Mouse (Mus musculus): ENCODE data around the gene Myh7. TPM values are rescaled to one million over a fixed set of nuclear protein-coding genes. Genes with fewer than 3 reads are reported as not detected.
A peak's percentile ranks its signal among the peaks of the same experiment; 100 is the strongest.
"Not testable (repeated sequence)": the region's sequence is repeated elsewhere in the genome, so short reads cannot be mapped to it uniquely, and the experiment has no call there.

Gene Myh7
- total RNA-seq (2021), result 1,000 to 10,000 TPM; 1,842 to 1,858 TPM

DNA sequence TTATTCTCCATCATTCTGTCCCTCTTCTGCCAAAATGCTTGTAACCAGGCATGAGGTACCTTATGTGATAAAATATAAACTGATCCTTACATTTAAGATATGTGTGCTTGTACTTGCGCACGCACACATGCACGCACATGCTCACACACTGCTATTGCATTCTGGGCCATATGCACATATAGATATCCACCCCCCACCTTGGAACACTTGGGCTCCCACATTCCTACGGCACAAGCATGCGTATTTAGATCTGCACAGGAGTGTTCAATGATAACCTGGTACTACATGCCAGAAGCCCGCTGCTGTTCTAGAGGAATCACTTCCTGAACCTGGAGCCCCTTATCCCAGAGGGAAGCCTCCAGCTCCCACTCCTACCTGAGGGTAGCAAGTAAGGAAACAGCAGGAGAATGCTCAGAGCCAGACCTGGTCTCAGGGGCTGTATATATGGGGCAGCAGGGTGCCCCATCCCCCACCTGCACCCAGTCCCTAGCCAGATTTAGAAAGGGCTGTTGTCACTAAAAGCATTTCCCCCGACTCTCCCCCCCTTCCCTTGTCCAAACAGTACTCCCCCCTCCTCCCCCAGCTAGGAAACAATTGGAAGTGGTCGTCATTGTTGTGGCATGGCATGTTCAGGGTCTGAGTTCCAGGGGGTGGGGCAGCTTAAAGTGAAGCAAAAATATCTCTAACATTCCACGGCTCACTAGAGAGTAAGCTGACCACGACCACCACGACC, at the start of gene Myh7:
TSS of gene Myh7 (minus strand) at position 491 of the 733 bp plus-strand sequence.
- intact Hi-C loops (cut with DNase I), result no loop called here
- DNase-seq, result peak in 1 of 2 experiments; percentile 45

DNA sequence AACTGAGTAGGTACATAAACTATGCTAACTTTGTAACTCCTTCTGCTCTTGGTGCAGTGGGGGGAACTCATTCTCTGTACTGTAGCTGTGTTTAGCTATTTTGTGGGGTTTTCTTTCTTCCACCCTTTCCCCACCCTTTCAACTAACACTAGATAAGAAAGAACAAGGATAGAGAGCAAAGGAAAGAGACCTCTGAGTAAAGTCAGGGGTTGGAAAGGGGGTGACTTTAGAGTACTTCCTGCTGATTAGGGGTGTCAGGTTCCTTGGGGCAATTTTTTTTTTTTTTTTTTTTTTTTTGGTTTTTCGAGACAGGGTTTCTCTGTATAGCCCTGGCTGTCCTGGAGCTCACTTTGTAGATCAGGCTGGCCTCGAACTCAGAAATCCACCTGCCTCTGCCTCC, 49.3 kb upstream of the Myh7 start:
- intact Hi-C loops (cut with DNase I); DNase-seq: not testable (repeated sequence)

DNA sequence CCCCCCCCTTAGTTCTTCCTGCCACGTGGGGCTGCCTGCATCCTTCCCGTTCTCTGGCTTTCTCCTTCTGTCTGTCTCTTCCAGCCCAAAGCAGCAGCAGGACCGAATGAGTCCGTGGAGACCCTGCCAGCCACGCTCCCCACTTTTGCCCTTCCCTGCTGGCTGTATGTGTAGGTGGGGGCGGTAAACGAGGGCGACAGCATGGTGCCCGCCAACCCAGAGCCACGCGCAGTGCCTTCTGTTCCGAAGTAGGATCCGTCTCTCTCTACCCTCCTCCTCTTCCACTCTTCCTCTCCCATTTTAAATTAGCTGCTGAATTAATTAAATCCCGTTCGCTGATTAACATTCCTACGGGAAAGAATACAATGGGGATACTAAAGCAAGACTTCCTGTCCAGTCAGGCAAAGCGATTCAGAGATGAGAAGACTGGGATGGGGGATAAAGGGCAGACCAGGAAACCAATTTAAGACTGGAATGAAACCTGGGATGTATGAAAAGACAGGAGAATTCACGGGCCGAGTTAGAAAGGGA, 38.3 kb upstream of the Myh7 start:
- intact Hi-C loops (cut with DNase I), result no loop called here
- DNase-seq, result no peak

DNA sequence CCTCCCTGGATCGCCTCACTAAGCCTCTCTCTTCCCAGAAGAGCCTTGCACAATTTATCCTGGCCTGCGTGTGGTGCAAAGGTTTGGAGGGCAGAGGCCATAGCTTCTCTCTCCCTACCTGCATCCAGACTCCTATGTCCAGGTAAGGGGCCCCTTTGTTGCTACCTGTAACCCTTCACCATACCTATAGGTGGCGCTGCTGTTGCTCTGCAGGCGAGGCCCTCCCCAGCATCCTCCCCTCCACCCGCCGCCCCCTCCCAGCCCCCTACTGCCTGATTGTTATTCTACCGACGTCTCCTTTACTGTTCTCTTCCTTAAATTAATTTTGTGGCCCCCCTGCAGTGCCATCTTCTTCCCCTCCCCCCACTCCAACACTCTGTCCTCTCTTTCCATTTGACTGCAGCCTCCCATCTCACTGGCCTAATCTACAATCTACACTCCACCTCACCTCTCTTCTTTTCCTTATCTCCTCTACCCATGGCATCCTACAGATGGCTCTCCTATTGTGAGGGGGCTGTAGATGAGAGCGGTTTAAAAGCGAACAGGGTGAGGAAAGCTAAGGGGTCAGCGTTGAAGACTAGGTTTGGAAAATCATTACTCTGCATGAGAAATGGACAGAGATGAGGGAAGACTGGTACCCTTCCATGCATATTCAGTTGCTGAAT, 34.7 kb upstream of the Myh7 start:
- intact Hi-C loops (cut with DNase I), result no loop called here
- no peak for DNase-seq

DNA sequence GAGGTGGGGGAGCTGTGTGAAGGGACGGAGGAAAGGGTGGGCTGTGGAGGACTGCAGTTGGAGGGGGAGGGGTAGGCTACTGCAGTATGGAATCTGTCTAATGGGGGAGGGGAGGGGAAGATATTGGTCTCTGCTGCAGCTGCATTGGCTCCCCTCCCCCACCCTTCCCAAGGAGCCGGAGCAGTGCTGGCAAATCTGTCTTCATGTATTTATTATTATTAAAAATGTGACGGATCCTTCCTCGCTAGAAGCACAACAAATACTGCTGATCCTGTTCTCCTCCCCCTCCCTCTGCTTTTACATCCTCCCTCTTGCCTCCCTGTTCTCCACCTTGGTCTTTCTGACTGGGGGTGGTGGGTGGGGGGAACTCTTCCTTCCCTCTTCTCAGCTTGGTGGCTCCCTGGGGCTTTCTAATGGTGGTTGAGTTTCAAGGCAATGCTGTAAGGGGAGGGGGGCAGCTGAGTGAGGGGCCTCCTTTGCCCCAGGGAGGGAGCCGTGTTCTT, 34.0 kb upstream of the Myh7 start:
- intact Hi-C loops (cut with DNase I), result no loop called here

DNA sequence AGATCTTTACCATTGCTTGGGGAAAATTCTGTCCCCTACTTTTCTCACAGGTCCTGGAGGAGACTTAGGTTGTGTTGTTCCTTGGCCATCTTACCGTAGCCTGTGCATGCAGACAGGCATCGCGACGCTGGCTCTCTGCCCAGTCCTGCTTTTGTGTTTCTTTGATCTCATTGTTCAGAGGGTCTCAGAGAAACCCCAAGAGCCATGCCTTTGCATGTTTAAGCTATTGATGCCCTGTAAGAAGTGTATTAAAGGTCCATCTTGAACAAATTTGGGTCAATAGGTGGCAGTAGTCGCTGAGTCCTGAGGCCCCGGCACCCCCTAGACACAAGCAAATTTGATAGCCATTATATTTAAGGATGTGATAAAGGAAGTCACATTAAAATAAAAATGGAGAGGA, 33.2 kb upstream of the Myh7 start:
- intact Hi-C loops (cut with DNase I), result no loop called here
- DNase-seq, result no peak

More for the DNA sequence above, 34.0 kb upstream of the Myh7 start:
- no peak for DNase-seq

DNA sequence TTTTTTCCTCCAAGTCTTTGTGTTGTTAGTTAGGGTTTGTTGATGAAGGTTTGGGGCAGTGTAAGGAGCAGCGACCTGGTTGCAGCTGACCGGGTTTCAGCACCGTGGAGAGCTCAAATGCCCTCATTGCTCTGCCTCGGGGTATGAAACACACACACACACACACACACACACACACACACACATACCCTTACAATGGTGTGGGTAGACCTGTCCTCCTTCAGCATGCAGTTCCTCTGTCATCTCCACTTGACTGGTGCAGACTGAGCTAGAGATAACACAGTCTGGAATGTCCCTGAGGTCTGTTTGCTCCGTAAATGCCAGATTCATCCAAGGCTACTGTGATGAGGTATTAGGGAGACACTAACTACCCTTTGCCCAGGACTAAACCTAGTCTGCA, 32.8 kb upstream of the Myh7 start:
- intact Hi-C loops (cut with DNase I), result no loop called here
- peak in 1 of 2 experiments; percentile 48 for DNase-seq

DNA sequence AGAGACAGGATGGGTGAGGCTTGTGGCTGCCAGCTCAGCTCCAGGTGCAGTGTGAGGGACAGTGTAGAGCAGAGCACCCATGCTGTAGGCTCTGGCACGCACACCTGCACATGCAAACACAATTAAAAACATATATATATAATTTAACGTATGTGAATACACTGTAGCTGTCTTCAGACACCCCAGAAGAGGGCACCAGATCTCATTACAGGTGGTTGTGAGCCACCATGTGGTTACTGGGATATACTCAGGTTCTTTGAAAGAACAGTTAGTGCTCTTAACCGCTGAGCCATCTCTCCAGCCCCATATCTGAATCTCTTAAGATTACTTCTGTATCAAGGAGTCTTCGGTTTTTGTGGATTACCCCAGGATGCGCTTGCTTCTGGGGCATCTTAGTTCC, 31.1 kb upstream of the Myh7 start:
- DNase-seq, result no peak
- intact Hi-C loops (cut with DNase I), result no loop called here

DNA sequence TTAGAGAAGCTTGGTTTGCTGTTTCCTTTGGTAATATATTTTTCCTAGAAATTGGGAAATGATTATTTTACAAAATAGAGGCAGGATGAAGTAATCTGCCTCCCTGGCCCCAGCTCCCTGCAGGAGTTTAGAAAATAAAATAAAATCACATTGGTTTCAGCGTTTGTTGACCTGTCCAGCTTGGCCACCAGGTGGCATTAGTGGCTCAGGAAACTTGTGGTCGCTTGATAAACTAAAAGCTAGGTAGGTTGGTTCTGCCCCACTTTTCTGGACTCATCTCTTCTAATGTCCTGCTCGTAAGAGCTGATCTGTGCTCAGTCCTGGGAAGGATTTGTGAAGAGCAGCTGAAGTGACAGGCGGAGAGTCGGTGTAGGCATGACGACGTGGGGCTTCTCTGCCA, 29.8 kb upstream of the Myh7 start:
- intact Hi-C loops (cut with DNase I), result loop anchor here (1.0 kb wide), 2 partner anchors 55 to 74 kb away; no protein-coding TSS in a partner anchor
- DNase-seq, result peak; percentile 59 to 77

DNA sequence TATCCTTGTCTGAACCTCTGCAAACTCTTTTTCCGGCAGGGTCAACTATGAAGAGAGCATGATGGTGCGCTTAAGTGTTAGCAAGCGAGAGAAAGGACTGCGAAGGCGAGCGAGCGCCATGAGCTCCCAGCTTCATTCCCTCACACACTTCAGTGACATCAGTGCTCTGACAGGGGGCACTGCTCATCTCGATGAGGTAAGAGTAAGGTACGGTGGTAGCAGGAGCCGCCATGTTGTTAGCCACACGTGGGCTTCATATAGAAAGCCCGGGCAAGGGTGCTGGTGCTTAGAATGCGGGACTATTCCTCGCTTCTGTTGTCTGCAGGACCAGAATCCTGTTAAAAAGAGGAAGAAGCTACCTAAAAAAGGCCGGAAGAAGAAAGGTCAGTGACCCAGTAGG, 28.6 kb upstream of the Myh7 start:
- DNase-seq, result no peak
- intact Hi-C loops (cut with DNase I), result no loop called here

DNA sequence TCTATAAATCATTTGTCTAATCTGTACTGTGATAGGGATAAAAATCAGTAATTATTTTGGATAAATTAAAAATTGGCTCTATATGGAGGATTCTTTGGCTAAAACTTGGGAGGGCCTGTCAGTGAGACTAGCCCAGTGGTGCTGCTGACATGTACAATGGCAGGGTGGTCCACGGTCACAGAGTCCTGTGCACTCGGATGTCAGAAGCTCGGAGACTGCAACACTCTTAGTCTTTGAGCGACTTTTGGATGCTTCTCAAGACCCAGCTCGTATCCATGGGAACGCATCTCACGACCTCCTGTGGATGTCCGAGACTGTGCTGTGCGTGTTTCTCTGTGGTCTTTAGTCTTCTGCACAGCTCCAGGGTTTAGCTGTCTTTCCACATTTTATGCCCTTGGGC, 26.0 kb upstream of the Myh7 start:
- intact Hi-C loops (cut with DNase I), result no loop called here
- no peak for DNase-seq

DNA sequence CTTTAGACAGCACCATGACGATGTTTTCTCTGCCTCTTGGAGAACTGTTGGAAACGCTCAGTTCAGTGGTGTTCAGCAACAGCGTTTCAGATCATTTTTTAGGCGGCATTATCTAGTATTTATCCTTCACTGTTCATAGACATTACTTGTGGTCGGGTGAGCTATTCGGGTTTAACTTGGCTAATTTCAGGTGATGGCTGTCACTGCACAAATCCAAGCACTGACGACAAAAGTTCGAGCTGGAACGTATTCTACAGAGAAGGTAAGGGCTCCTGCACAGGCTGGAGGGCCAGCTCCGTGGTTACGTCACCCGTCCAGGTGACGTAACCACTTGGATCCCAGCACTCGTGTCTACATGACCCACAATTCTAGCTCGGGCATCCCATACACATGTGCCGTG, 22.4 kb upstream of the Myh7 start:
- no peak for DNase-seq
- intact Hi-C loops (cut with DNase I), result no loop called here

DNA sequence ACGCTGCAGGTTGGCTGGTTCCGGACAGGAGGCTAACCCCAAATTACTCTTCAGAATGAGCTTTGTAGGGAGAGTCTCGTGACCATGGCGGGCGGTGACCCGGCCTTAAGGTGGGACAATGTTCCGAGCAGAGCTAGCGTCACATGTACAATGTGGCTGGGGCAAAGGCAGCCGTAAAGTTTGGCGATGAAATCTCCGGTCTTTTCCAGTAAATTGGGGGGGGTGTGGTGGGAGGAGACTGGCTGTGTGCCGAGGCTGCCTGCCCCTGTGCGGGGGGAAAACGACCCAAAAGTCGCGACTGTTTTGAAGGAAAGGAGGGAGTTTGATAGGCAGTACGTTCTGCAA, 21.3 kb upstream of the Myh7 start:
- intact Hi-C loops (cut with DNase I), result loop anchor here (2.0 kb wide), 3 partner anchors 77 to 173 kb away; no protein-coding TSS in a partner anchor
- no peak for DNase-seq

DNA sequence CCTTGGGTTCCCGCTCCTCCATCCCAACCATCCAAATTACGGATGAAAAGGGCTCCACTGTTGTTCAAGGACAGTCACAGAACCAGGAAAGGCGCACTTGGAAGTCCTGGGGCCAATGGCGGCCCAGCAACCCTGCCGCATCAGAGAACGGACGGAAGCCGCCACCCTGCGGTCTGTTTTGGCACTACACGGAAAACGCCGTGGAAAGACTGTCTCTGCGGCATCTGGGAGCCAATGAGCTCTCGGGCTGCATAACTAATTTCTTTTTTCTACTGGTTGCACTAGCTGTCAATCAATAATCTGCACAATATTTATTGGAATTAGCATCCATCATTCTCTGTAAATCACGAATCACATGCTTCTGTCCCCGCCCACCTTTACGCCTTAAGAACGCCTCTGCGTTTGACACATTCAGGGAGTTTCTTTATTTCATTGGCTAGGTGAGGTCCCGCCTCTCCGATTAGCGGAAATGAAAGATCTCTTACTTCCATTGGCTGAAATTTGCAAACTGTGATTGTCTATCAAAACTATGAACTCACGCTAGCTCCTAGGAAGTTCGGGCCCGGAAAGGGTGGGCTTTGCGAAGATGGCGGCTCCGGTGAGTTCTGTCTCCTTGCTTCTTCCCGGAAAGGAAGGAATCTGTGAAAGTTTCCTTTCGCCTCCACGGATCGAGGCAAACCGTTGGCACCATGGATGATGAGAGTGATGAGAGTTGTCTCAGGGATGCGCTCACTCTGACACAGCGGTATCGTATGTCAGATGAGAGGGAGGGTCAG, 20.8 kb upstream of the Myh7 start, which contains the start of gene Ngdn:
TSS of gene Ngdn (plus strand) at position 464 of the 776 bp plus-strand sequence.
- intact Hi-C loops (cut with DNase I), result loop anchor here (2.0 kb wide), 3 partner anchors 76 to 172 kb away; no protein-coding TSS in a partner anchor
- peak; percentile 99 to 100 for DNase-seq

DNA sequence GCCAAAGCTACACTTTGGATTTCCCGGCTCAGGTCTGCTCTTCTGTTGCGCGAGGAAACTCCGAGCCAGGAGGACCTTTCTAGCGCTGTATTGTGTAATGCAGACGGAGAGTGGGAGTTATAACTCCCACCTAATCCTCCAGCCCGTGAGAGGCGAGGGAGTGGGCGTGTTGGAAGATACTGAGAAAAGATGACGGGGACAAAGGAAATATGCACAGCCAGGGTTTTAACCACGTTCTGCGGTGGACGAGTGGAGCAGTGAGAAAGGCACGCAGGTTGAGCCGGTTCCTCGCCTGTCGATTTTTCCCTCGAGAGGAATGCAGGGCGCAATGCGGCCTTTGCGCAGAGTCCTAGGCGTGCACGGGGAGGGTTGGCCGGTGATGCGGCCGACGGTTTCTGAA, 20.2 kb upstream of the Myh7 start:
- intact Hi-C loops (cut with DNase I), result loop anchor here (2.0 kb wide), 3 partner anchors 76 to 172 kb away; no protein-coding TSS in a partner anchor
- DNase-seq, result no peak

DNA sequence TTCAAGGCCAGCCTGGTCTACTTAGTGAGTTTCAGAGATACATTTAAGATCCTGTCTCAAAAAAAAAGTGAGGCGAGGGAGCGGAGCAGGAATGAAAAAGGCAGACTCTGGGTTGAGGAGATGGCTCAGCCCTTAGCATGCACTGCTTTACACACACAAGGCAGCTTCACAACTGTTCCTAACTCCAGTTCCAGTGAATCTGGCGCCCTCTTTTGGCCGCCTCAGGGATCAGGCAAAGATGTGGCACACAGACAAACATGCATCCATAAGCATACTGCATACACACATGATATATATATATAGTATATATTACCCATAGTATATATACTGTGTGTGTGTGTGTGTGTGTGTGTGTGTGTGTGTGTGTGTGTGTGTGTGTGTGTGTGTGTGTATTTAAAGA, 16.7 kb upstream of the Myh7 start:
- DNase-seq, result no peak
- intact Hi-C loops (cut with DNase I), result no loop called here

DNA sequence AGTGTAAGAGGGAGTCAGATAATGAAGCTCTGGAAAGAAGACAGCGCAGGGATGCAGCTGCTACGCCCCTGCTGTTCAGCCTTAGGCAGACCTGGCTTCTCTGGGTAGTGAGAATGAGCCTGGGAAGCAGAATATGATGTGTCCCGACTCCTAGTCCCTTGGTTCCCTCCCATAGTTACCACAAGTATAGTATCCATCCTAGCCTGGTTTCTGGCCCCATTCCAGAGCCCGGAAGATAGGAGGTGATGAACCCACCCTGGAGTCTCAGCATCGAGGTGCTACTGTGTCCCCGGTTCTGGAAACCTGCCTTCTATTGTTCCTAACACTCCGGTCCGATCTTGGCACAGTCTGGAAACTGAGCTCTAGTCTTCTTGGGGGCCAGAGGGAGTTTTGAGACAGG, 14.0 kb upstream of the Myh7 start:
- intact Hi-C loops (cut with DNase I), result no loop called here
- peak in 1 of 2 experiments; percentile 37 for DNase-seq

DNA sequence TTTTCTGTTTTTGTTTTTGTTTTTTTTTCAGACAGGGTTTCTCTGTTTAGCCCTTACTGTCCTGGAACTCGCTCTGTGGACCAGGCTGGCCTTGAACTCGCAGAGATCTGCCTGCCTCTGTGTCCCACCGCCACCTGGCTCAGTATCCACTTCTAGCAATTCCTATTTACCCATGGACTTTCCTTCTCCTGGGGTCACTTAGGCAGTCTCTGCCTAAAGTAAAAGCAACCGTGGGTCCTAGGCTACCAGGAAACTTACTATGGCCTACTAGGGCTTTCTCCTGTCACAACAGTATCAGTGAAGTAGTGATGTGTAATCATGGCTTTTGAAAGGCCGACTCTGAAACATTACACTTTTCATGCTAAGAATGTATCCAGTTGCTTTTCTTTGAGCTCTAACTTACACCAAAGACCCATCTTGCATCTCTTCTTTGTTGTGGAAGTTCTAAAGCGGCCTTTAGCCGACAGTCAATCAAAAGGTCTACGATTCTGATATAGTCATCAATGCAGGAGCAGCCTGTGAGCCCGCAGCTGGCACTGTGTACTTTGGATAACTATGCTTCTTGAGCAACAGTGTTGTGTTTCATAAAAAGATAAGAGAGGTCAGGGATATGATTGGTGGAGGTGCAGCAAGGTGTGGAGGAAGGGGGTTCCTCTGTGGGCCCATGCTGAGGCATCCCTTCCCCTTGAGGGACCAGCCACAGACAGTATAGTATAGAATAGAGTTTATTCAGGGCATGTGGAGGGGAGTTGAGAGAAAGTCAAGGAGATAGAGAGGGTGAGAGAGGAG, 12.9 kb upstream of the Myh7 start:
- DNase-seq, result peak; percentile 12 to 39
- intact Hi-C loops (cut with DNase I), result no loop called here

DNA sequence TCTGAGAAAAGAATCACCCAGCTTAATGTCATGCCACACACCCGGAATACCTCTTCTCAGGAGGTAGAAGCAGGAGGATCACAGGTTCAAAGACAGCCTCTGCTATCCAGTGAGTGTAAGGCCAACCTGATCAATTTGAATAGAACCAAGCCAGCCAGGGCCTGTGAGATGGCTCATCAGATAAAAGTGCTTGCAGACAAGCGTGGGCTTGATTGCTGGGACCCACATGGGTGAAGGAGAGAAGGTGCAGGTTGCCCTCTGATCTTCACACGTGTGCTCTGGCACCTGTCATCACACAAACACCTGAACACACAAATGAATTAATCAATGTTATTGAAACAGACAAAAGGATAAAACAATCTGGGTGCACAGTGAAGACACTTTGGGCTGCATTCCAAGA, 12.1 kb upstream of the Myh7 start:
- intact Hi-C loops (cut with DNase I), result no loop called here
- peak in 1 of 2 experiments; percentile 10 for DNase-seq

DNA sequence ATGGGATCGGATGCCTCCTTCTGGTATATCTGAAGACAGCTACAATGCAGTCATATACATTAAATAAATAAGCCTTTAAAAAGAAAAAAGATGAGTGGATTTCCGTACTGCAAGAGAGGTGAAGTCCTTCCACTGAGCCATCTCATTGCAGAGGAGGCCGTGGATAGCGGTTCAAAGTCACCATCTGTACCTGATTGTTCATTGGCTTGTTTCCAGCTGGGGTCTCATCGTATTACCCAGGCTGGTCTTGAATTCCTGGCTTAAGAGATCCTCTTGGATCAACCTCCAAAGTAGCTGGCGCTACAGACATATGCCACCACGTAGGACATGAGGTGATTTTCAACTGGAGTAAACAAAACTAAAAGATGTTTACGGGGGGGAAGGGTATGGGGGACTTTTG, 11.5 kb upstream of the Myh7 start:
- intact Hi-C loops (cut with DNase I), result no loop called here
- peak; percentile 22 to 42 for DNase-seq

Measured in heart, postnatal 10 days (tissue).